Mouse (Mus musculus) bone marrow, adult 2 months (tissue): ENCODE data around the gene Prrt1. TPM values are rescaled to one million over a fixed set of nuclear protein-coding genes. Genes with fewer than 3 reads are reported as not detected.
A peak's percentile ranks its signal among the peaks of the same experiment; 100 is the strongest.

Source experiments
- H3K27ac ChIP-seq: fragments of 200-500 bp; 2 replicates; pipeline ENCODE4 v1.5.1; 2012; ENCODE audit warnings: low read depth, mild to moderate bottlenecking, control low read depth, inconsistent platforms, low read length; ENCODE audit not compliant: control insufficient read depth, poor library complexity, insufficient read depth
- H3K4me1 ChIP-seq: fragments of 200-500 bp; 2 replicates; pipeline ENCODE4 v1.6.1; 2011; ENCODE audit warnings: low read length; ENCODE audit not compliant: control insufficient read depth, insufficient read depth
- H3K4me3 ChIP-seq: fragments of 200-500 bp; replicated peaks from 2 replicates; pipeline ENCODE3; 2011; ENCODE audit warnings: mild to moderate bottlenecking, low read depth, low read length, control low read depth; ENCODE audit not compliant: control insufficient read depth
- CTCF ChIP-seq: fragments of 200-500 bp; IDR thresholded peaks from 2 replicates; pipeline ENCODE4 v1.5.1; 2011; ENCODE audit warnings: low read length, control low read depth; ENCODE audit not compliant: control insufficient read depth, insufficient read depth
- POLR2A ChIP-seq: fragments of 200-500 bp; IDR thresholded peaks from 2 replicates; pipeline ENCODE4 v1.6.1; 2011; ENCODE audit warnings: low read depth, mild to moderate bottlenecking, control low read depth, low read length, borderline replicate concordance; ENCODE audit not compliant: control insufficient read depth
- WGBS: fragments of 180-500 bp; shearing (Covaris S2); methylation state at CpG from one replicate; pipeline ENCODE4 v1.1.7; 2018; 5-methylcytosine and 5-hydroxymethylcytosine counted together
- polyA plus RNA-seq: library from polyadenylated mRNA; stranded (reverse); fragments of >200 nt; gene quantifications from 2 replicates; pipeline ENCODE4 v1.2.4, GENCODE M21; 2011; ENCODE audit warnings: low replicate concordance; ENCODE audit not compliant: missing spikeins, insufficient read depth, insufficient read length

Prrt1 gene
- polyA plus RNA-seq, 1 experiment, result 4.5 TPM

DNA sequence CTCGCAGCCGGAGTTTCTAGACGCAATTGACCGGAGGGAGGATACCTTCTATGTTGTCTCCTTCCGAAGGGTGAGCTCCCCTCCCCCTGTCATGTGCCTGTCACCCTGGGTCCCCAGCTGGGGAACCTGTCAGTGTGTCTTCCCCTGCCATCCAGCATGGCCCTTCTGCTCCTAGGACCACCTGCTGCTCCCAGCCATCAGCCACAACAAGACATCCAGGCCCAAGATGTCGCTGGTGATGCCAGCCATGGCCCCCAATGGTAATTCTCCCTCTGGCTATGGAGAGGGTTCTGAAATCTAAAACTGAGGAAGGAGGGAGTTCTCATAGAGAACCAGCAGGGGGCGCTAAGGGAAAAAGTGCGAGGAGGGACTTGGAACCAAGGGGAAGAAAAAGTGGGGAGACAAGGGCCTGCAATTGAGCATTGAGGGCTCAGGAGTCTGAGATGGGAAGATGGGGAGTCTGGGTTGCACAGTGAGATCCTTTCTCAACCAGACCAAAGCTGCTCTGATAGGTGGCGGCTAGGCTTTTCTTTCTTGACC lies 24.5 kb downstream of the Prrt1 start:
- H3K4me1 ChIP-seq, result no peaks in the 10 kb centered on the region; the same call in 1 of the 2 replicates
- H3K4me3 ChIP-seq, result no peak overlapping the region
- WGBS, result 64% methylated on average over 9 of the region's 9 CpGs
- TF ChIP-seq POLR2A (no peak), CTCF (peak; percentile 52)
- no peak overlapping the region for H3K27ac ChIP-seq

- Histone ChIP-seq H3K4me1 (no peaks in the 10 kb centered on the region; the same call in 1 of the 2 replicates), H3K27ac (no peak overlapping the region), H3K4me3 (no peak overlapping the region)
- WGBS, result 88% methylated on average over 13 of the region's 13 CpGs
- TF ChIP-seq CTCF (no peak), POLR2A (no peak; the same call in 1 of the 2 replicates)
Measured at GRCm38 (mm10) chr17:34654392-34654791, 25.1 kb downstream of the Prrt1 start.

GRCm38 (mm10) chr17:34655160-34655559 lies 25.8 kb downstream of the Prrt1 start:
- H3K27ac ChIP-seq, result no peak overlapping the region
- H3K4me3 ChIP-seq, result no peak overlapping the region
- H3K4me1 ChIP-seq, result no peaks in the 10 kb centered on the region
- no peak for TF ChIP-seq CTCF
- TF ChIP-seq POLR2A, result no peak
- 80% methylated on average over 7 of the region's 7 CpGs for WGBS

- TF ChIP-seq POLR2A (no peak), CTCF (no peak)
- H3K27ac ChIP-seq, result no peak overlapping the region
- H3K4me1 ChIP-seq, result no peaks in the 10 kb centered on the region
- no peak overlapping the region for H3K4me3 ChIP-seq
- WGBS, result 66% methylated on average over 4 of the region's 4 CpGs
Measured at GRCm38 (mm10) chr17:34655581-34655991, 26.3 kb downstream of the Prrt1 start.

DNA sequence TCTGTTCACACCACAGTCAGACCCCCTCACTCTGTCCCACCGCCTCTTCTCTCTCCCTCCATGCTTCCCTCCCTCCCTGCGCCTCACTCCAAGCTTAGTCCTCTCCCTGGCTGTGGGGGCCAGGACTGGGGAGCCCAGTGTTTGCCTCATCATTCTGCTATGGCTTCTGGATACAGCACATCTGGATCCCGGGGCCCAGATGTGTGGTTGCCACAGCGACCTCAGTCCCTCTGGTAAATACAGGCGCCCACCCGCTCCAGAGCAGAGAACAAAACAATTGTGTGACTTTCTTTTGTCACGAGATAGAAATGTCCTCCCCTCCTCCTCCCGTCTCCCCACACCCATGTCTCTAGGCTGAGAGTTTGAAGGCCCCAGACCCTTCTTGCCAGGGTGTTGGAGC lies 27.3 kb downstream of the Prrt1 start:
- Histone ChIP-seq H3K4me1 (no peaks in the 10 kb centered on the region), H3K4me3 (no peak overlapping the region), H3K27ac (no peak overlapping the region)
- 73% methylated on average over 8 of the region's 8 CpGs for WGBS
- TF ChIP-seq POLR2A (no peak), CTCF (no peak)

DNA sequence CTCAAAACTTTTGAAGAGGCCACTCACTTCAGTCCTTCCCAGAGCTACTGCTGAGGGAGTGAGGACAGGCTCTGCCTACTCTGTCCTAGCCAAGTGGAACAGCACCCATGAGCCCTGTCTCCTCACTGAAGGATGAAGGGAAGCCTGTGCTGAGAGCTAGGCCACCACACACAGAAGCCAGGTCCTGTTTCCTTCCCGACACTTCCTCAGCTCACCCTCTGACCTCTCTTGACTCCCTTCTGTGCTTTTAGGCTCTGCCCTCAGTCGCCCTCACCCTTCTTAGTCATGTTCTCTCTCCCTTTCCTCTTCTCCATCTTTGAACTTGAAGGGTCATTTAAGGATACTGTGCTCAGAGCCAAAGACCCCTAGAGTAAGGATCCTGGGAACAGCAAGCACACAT lies 27.9 kb downstream of the Prrt1 start:
- Histone ChIP-seq H3K27ac (no peak overlapping the region), H3K4me1 (no peaks in the 10 kb centered on the region), H3K4me3 (no peak overlapping the region)
- TF ChIP-seq CTCF (no peak), POLR2A (no peak)
- 11% methylated on average over 2 of the region's 2 CpGs for WGBS

GRCm38 (mm10) chr17:34658145-34658544 lies 28.8 kb downstream of the Prrt1 start:
- TF ChIP-seq CTCF (no peak), POLR2A (no peak)
- Histone ChIP-seq H3K27ac (no peak overlapping the region), H3K4me3 (no peak overlapping the region), H3K4me1 (no peaks in the 10 kb centered on the region)
- WGBS, result 29% methylated on average over 2 of the region's 2 CpGs

- no peak overlapping the region for H3K4me3 ChIP-seq
- no peaks in the 10 kb centered on the region for H3K4me1 ChIP-seq
- H3K27ac ChIP-seq, result no peak overlapping the region
- WGBS, result 86% methylated on average over 3 of the region's 3 CpGs
- TF ChIP-seq CTCF (no peak), POLR2A (no peak)
Measured at GRCm38 (mm10) chr17:34658591-34658990, 29.3 kb downstream of the Prrt1 start.
